Mouse (Mus musculus): Measurements from ENCODE around the gene Slc43a2. TPM values are rescaled to one million over a fixed set of nuclear protein-coding genes. Genes with fewer than 3 reads are reported as not detected.
A peak's percentile ranks its signal among the peaks of the same experiment; 100 is the strongest.

Slc43a2 gene
- polyA plus RNA-seq, 1 experiment from 2014 or later, result 5.6 TPM

DNA sequence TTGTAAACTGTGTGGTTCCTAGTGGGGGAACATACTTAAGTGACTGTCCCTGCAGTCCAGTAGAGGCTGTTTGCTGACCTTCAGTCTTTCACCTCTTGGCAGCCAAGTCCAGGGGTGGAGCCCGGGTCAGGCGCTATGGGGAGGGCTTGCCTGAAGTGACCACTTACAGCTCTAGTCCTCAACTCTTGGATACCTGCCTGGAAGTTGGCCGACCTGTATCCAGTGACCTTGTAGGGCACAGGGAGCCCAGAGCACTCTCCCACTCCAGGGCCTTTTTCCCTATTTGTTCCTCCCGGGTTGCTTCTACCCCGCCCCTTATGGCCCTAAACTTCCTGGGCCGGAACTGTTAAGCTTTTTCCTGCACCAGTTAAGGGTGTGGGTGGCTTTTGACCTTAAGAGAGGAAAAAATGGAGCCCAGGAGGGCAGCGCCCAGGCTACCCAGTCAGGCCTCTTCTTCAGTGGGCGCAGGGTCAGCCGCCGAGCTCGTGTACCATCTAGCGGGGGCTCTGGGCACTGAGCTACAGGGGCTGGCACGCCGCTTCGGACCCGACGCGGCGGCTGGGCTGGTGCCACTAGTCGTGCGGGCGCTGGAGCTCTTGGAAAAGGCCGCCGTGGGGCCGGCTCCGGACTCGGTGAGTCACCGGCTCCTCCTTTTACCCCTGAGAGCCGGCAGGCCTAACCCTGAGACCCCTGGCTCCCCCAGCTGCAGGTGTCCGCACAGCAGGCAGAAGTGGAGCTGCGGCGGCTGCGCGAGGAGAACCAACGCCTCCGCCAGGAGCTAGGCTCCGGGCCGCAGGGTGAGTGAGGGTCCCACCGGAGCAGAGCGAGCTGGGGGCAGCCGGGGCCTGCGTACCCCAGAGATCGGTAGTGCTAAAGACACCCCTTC lies 21.5 kb upstream of the Slc43a2 start, which contains the start of gene Rilp:
Gene Rilp, plus strand, starts transcription at position 354 of the 886 bp plus-strand sequence.
- Histone ChIP-seq H3K9me3 (ENCODE audit: control insufficient read depth, low read length) (no peaks in the 10 kb centered on the region), H3K36me3 (ENCODE audit: control insufficient read depth, insufficient read depth, low read length) (peaks cover 22% of the 10 kb centered on the region), H3K9ac (ENCODE audit: low read length) (peak within 1 kb of the TSS; percentile 43), H3K4me2 (ENCODE audit: low read depth) (peak within 1 kb of the TSS; percentile 96), H3K27me3 (ENCODE audit: control insufficient read depth, insufficient read depth, low read length) (no peaks in the 10 kb centered on the region), H3K4me1 (ENCODE audit: control insufficient read depth, insufficient read depth, low read length) (peaks cover 10% of the 10 kb centered on the region; the same call in 1 of the 2 replicates), H3K27ac (ENCODE audit: low read depth, low read length) (peak within 1 kb of the TSS; percentile 64; the same call in 1 of the 2 replicates), H3K4me3 (ENCODE audit: low read depth, low read length) (peak within 1 kb of the TSS; percentile 49)
- peak; percentile 80 for ATAC-seq (ENCODE audit: insufficient read depth, low FRiP score, low TSS enrichment)
- no peak for DNase-seq (ENCODE audit: low spot score)
- 2% methylated on average over 43 of the region's 43 CpGs for WGBS

- ATAC-seq (ENCODE audit: insufficient read depth, low FRiP score, low TSS enrichment), result peak; percentile 79
- peak overlapping the region; percentile 96 for H3K4me2 ChIP-seq (ENCODE audit: low read depth)
- peak overlapping the region; percentile 64; the same call in 1 of the 2 replicates for H3K27ac ChIP-seq (ENCODE audit: low read depth, low read length)
- peak; percentile 95 for DNase-seq (ENCODE audit: low spot score)
- WGBS, result 2% methylated on average over 24 of the region's 24 CpGs
- peaks cover 10% of the 10 kb centered on the region; the same call in 1 of the 2 replicates for H3K4me1 ChIP-seq (ENCODE audit: control insufficient read depth, insufficient read depth, low read length)
- H3K9ac ChIP-seq (ENCODE audit: low read length), result peak overlapping the region; percentile 43
- peak overlapping the region; percentile 49 for H3K4me3 ChIP-seq (ENCODE audit: low read depth, low read length)
- no peaks in the 10 kb centered on the region for H3K9me3 ChIP-seq (ENCODE audit: control insufficient read depth, low read length)
- H3K27me3 ChIP-seq (ENCODE audit: control insufficient read depth, insufficient read depth, low read length), result no peaks in the 10 kb centered on the region
- H3K36me3 ChIP-seq (ENCODE audit: control insufficient read depth, insufficient read depth, low read length), result peaks cover 21% of the 10 kb centered on the region
These were observed 20.9 kb upstream of the Slc43a2 start for GRCm38 (mm10) chr11:75510627-75510993.

- no peak overlapping the region for H3K4me3 ChIP-seq (ENCODE audit: low read depth, low read length)
- DNase-seq (ENCODE audit: low spot score) (no peak), ATAC-seq (ENCODE audit: insufficient read depth, low FRiP score, low TSS enrichment) (no peak)
- H3K9ac ChIP-seq (ENCODE audit: low read length), result no peak overlapping the region
- 92% methylated on average over 6 of the region's 6 CpGs for WGBS
- no peaks in the 10 kb centered on the region for H3K27me3 ChIP-seq (ENCODE audit: control insufficient read depth, insufficient read depth, low read length)
- peaks cover 10% of the 10 kb centered on the region; the same call in 1 of the 2 replicates for H3K4me1 ChIP-seq (ENCODE audit: control insufficient read depth, insufficient read depth, low read length)
- no peaks in the 10 kb centered on the region for H3K9me3 ChIP-seq (ENCODE audit: control insufficient read depth, low read length)
- no peak overlapping the region for H3K27ac ChIP-seq (ENCODE audit: low read depth, low read length)
- no peak overlapping the region for H3K4me2 ChIP-seq (ENCODE audit: low read depth)
- H3K36me3 ChIP-seq (ENCODE audit: control insufficient read depth, insufficient read depth, low read length), result peaks cover 18% of the 10 kb centered on the region
These were observed 20.3 kb upstream of the Slc43a2 start for GRCm38 (mm10) chr11:75511213-75511612.

DNA sequence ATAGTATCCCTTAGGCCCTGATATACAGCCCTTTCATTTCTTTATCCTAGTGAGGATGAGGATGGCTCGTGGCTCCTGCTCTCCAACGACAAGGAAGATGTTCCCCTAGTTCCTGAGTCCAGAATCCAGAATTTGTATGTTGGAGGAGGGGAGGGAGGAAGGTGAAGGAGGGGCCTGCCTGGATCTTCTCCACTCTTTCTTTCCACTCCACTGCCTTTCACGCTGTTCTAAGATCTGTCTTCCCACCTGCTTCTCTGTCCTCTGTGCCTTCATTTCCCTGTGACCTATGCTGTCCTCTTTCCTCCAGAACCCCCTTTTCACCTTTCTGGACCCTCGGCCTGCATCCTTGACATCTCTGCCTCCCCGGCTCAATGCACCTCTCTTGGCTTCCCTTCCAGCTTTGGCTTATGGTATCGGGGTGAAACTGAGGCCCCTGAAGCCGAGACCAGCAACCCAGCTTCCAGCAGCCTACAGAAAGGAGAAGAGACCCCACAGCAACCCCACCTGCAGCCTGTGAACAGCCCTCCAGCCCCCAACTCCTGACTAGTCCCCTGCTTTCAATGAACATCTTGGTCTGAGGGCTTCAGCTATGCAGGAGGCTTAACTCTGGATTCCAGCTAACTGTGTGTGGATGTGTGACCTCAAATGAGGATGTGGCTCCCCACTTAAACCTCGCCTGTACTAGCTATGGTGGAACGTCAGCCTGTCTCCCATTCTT lies 19.0 kb upstream of the Slc43a2 start:
- WGBS, result 84% methylated on average over 9 of the region's 9 CpGs

GRCm38 (mm10) chr11:75513336-75513735 lies 18.2 kb upstream of the Slc43a2 start, which contains the start of gene Scarf1:
TSS of gene Scarf1 (plus strand) at chr11:75513540.
- ATAC-seq (ENCODE audit: insufficient read depth, low FRiP score, low TSS enrichment), result no peak

More for the DNA sequence above, 19.0 kb upstream of the Slc43a2 start:
- Histone ChIP-seq H3K9me3 (ENCODE audit: control insufficient read depth, low read length) (no peaks in the 10 kb centered on the region), H3K4me1 (ENCODE audit: control insufficient read depth, insufficient read depth, low read length) (peaks cover 10% of the 10 kb centered on the region; the same call in 1 of the 2 replicates), H3K27me3 (ENCODE audit: control insufficient read depth, insufficient read depth, low read length) (no peaks in the 10 kb centered on the region), H3K4me3 (ENCODE audit: low read depth, low read length) (no peak overlapping the region), H3K9ac (ENCODE audit: low read length) (no peak overlapping the region), H3K4me2 (ENCODE audit: low read depth) (no peak overlapping the region), H3K36me3 (ENCODE audit: control insufficient read depth, insufficient read depth, low read length) (peaks cover 14% of the 10 kb centered on the region), H3K27ac (ENCODE audit: low read depth, low read length) (no peak overlapping the region)
- DNase-seq (ENCODE audit: low spot score) (no peak), ATAC-seq (ENCODE audit: insufficient read depth, low FRiP score, low TSS enrichment) (no peak)

GRCm38 (mm10) chr11:75515186-75515585 lies 16.3 kb upstream of the Slc43a2 start:
- WGBS, result 90% methylated on average over 25 of the region's 25 CpGs
- no peak overlapping the region for H3K4me2 ChIP-seq (ENCODE audit: low read depth)
- H3K27ac ChIP-seq (ENCODE audit: low read depth, low read length), result no peak overlapping the region
- H3K4me1 ChIP-seq (ENCODE audit: control insufficient read depth, insufficient read depth, low read length), result peaks cover 5% of the 10 kb centered on the region; the same call in 1 of the 2 replicates
- no peaks in the 10 kb centered on the region for H3K36me3 ChIP-seq (ENCODE audit: control insufficient read depth, insufficient read depth, low read length)
- no peaks in the 10 kb centered on the region for H3K27me3 ChIP-seq (ENCODE audit: control insufficient read depth, insufficient read depth, low read length)
- H3K9ac ChIP-seq (ENCODE audit: low read length), result no peak overlapping the region
- no peak for ATAC-seq (ENCODE audit: insufficient read depth, low FRiP score, low TSS enrichment)
- H3K4me3 ChIP-seq (ENCODE audit: low read depth, low read length), result no peak overlapping the region
- DNase-seq (ENCODE audit: low spot score), result no peak
- no peaks in the 10 kb centered on the region for H3K9me3 ChIP-seq (ENCODE audit: control insufficient read depth, low read length)

More at GRCm38 (mm10) chr11:75513336-75513735, 18.2 kb upstream of the Slc43a2 start, which contains the start of gene Scarf1:
- H3K9me3 ChIP-seq (ENCODE audit: control insufficient read depth, low read length), result no peaks in the 10 kb centered on the region
- DNase-seq (ENCODE audit: low spot score), result no peak
- H3K4me1 ChIP-seq (ENCODE audit: control insufficient read depth, insufficient read depth, low read length), result peaks cover 10% of the 10 kb centered on the region; the same call in 1 of the 2 replicates
- 54% methylated on average over 8 of the region's 8 CpGs for WGBS
- H3K27ac ChIP-seq (ENCODE audit: low read depth, low read length), result no peak within 1 kb of the TSS
- H3K36me3 ChIP-seq (ENCODE audit: control insufficient read depth, insufficient read depth, low read length), result peaks cover 9% of the 10 kb centered on the region
- no peaks in the 10 kb centered on the region for H3K27me3 ChIP-seq (ENCODE audit: control insufficient read depth, insufficient read depth, low read length)
- no peak within 1 kb of the TSS for H3K4me3 ChIP-seq (ENCODE audit: low read depth, low read length)
- no peak within 1 kb of the TSS for H3K4me2 ChIP-seq (ENCODE audit: low read depth)
- H3K9ac ChIP-seq (ENCODE audit: low read length), result 0 out of 2 replicates have a peak within 1 kb of the TSS, but pooled peaks have one; percentile 24

DNA sequence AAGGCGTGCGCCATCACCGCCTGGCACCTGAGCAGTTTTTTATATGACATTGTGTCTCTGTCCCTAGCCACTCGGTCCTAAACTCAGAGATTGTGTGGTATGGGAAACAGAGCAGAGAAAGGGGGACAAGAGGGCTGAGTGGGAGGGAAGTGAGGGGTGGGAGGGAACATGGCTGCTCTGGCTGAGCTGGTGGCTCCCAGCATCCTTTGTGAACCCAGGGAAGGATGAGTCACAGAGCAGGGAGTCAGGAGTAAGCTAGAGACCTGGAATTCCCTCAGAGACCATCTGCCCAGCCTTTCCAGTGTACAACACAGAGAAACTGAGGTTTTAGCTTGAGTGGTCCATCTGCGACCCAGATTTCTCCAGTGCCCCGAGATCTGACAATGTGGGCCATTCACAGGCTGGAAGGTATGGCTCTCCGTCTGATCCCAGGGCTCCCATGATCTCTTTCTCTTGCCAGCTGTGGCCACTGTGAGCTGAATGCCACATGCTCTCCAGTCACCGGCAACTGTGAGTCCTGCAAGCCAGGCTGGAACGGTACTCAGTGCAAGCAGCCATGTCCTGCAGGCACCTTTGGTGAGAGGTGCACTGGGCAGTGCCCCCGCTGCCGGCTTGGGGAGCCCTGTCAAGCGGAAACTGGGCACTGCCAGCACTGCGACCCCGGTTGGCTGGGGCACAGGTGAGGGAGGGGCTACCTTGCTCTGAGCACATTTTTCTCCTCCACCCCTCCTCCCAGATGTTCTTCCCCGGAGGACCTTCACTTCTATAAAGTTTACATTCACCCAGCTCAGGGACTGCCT lies 11.5 kb upstream of the Slc43a2 start:
- no peak overlapping the region for H3K27ac ChIP-seq (ENCODE audit: low read depth, low read length)
- DNase-seq (ENCODE audit: low spot score) (no peak), ATAC-seq (ENCODE audit: insufficient read depth, low FRiP score, low TSS enrichment) (no peak)
- H3K36me3 ChIP-seq (ENCODE audit: control insufficient read depth, insufficient read depth, low read length), result no peaks in the 10 kb centered on the region
- H3K9ac ChIP-seq (ENCODE audit: low read length), result no peak overlapping the region
- no peak overlapping the region for H3K4me2 ChIP-seq (ENCODE audit: low read depth)
- H3K4me3 ChIP-seq (ENCODE audit: low read depth, low read length), result no peak overlapping the region
- WGBS, result 79% methylated on average over 15 of the region's 15 CpGs
- no peaks in the 10 kb centered on the region for H3K27me3 ChIP-seq (ENCODE audit: control insufficient read depth, insufficient read depth, low read length)
- H3K4me1 ChIP-seq (ENCODE audit: control insufficient read depth, insufficient read depth, low read length), result no peaks in the 10 kb centered on the region
- no peaks in the 10 kb centered on the region for H3K9me3 ChIP-seq (ENCODE audit: control insufficient read depth, low read length)

DNA sequence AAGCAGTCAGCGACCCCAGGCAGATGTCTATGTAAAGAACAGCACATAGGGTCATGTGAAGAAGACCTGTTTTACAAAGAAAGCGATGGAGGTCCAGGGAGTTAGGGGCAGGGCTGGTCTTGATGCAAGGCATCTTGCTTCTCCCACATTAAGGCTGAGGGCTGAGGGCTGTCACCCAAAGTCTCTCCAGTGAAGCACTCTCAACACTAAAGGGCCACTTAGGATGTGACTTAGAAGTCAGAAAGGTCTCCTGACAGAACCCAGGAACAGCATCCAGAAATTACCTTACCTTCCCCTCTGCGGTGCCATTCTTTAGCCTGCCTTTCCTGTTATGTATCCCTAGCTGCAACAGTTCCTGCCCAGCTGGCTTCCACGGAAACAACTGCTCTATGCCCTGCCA lies 9.9 kb upstream of the Slc43a2 start:
- ATAC-seq (ENCODE audit: insufficient read depth, low FRiP score, low TSS enrichment), result no peak
- Histone ChIP-seq H3K36me3 (ENCODE audit: control insufficient read depth, insufficient read depth, low read length) (no peaks in the 10 kb centered on the region), H3K4me2 (ENCODE audit: low read depth) (no peak overlapping the region), H3K9ac (ENCODE audit: low read length) (no peak overlapping the region), H3K4me1 (ENCODE audit: control insufficient read depth, insufficient read depth, low read length) (no peaks in the 10 kb centered on the region), H3K9me3 (ENCODE audit: control insufficient read depth, low read length) (no peaks in the 10 kb centered on the region), H3K27ac (ENCODE audit: low read depth, low read length) (no peak overlapping the region), H3K4me3 (ENCODE audit: low read depth, low read length) (no peak overlapping the region), H3K27me3 (ENCODE audit: control insufficient read depth, insufficient read depth, low read length) (no peaks in the 10 kb centered on the region)
- 87% methylated on average over 4 of the region's 4 CpGs for WGBS
- DNase-seq (ENCODE audit: low spot score), result no peak
